Mouse (Mus musculus): ENCODE data around the gene Tas1r1. TPM values are rescaled to one million over a fixed set of nuclear protein-coding genes. Genes with fewer than 3 reads are reported as not detected.

The Tas1r1 gene
- under 1 TPM in 1 of 4 experiments, not detected in 3; 0.71 TPM for total RNA-seq (2022)

DNA sequence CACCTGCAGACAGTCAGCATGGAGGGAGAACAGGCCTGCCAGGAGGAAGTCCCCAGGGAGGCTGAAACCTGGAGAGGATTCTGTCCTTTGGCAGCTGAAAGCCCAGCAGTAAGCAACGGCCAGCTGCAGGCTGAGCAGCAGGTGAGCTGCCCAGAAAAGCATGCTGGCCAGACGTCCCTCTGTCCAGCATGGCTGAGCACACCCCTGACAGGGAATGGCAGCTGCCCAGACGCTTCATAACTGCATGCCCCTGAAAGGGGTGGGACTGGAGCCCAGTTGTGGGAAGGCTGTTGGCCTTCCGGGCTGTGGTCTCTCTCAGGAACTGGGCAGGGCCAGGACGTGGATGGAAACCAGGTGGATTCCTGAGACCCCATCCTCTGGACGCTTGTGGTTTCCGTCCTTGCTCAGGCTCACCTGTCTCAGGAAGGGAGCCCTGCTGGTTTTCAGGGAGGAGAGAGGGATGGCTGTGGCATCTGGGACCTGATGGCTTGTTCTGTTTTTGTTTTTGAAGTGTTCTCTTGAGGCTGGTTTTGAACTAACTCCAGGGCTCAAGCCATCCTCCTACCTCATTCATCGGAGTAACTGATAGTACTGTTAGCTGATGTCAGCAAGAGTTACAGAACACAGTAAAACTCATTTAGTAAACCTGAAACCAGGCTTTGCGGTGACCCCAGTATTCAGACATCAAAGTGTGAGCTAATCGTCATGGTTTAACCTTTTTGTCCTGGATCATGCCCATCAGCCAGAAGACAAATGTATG, at the start of gene Tas1r1:
Gene Tas1r1, minus strand, starts transcription at position 344 of the 760 bp plus-strand sequence.
- DNase-seq = no peak

DNA sequence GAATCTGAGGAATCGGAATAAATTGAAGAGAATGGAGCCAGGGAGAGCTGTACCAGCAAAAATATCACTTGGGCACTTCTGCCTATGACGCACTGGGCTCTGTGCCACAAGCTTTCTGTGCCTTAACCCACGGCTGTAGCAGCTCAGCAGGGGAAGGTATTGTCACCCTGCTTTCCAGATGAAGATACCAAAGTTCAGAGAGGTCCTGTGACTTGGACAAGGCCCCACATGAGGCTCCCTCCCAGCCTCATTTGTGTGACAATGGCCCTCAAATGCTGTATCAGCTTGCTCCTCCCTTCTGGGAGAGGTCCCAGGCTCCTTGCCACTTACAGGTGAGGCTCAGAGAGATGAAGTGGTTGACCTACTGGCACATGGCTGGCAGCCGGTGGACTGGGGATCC, 49.8 kb upstream of the Tas1r1 start:
- DNase-seq = no peak

DNA sequence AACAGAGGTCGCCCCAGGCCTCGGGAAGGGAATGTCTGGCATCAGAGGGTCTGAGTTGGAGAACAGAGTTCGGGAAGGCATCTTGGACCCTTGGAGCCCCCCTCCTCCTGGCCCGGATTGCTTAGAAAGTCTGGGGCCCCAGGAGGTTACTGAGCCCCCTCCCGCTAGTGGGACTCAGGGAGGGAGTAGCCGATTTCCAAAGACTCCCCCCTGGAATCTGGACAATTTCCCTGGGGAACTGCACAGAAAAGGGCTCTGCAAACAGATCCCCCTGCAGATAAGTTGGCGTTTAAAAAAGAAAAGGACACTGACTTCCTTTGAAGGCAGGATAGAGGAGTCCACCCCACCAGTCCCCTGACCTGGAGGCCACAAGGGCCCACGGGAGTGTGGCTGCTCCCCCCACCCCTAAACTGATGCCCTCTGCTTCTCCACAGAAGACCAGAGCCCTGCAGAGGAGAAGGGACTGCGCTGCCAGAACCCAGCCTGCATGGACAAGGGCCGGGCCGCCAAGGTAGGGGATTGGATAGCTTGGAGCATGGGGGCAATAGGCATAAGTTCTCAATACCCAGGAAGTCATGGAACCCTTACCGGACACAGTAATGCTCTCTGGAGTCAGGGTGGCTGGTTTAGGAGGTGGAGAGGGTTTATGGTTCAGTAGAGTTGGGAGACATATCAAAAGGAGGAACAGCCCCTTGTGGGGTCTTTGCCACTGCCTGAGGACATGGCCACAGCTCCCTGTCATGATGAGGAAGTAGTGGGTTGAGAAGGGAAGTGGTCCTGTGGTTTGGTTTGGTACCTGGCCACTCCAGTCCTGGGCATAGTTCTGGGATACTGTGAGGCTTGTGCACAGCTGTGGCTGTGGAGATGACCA, 49.1 kb upstream of the Tas1r1 start:
- no peak for DNase-seq

DNA sequence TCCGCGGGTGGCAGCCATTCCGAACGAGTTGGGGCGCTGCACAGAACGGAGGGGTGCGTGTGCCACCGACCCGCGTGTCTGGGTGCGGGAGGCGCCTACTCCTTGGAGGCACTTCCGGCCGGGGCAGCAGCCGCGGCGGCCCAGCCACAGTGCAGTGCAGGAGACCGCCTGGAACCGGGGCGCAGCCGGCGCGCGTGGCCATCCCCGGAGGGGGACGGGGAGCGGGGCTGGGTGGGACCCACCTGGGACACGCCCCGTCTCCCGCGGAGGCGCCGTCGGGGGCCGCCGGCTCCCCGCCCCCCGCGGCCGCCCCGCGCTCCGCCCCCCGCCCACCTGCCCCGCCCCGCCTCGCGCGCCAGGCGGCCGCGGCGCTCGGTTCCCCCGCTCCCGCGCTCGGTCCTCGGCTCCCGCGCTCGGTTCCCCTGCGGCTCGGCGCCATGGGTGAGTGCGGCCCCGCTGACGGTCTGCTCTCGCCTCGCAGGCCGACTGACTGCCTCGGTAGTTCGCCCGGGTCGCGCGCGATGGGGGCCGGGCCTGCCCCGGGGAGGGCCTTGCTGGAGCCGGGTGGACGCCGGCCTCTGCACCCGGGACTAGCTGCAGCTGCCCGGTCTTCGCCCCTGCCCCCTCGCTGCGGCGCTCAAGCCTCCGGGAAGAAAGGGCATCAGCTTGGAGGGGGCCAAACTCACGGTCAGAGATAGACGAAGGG, 48.3 kb upstream of the Tas1r1 start:
- no peak for DNase-seq

DNA sequence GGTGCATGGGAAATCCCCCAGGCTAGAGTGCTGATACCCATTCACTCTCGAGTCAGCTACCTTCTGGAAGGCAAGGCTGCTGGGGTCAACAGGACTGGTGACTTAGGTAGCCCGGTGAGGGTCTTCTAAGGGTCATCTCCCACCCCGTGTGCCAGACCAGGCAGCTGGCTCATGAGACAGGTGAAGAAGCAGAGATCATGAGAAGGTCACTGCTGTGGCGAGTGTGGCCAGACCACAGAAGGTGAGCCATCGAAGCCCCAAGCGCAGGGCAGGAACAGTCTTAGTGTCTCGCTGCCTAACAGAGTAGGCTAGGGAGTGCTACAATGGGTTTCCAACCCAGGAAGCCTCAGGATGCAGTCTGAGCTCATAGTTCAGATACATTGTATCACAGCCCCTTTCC, 46.2 kb upstream of the Tas1r1 start:
- DNase-seq = no peak

DNA sequence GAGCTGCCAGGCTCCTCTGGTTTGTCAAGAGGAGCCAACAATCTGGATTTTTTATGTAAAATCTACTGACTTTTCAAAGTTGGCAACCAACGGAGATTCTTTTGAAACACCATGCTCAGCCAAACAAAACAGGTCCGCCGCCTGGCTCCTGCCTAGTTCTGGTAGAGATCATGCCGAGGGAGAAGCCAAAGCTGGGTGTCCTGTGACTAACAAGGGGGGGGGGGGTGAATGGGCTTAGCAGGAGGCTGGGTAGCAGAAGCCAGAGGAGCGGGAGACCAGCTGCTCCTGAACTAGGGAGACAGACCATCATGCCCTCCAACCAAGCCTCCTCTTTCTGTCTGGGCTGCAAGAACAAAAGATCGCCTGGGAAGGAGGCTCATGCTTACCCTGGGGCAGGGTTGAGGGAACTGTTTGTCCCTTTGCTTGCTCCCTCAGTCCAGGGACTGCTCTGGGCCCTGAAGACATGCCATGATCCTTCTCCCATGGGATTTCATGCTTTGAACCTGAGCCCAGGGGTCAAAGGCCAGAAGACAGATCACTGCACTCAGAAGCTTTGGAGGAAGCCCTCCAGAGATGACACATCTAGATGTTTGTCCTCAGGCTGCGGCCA, 45.3 kb upstream of the Tas1r1 start:
- DNase-seq = no peak

DNA sequence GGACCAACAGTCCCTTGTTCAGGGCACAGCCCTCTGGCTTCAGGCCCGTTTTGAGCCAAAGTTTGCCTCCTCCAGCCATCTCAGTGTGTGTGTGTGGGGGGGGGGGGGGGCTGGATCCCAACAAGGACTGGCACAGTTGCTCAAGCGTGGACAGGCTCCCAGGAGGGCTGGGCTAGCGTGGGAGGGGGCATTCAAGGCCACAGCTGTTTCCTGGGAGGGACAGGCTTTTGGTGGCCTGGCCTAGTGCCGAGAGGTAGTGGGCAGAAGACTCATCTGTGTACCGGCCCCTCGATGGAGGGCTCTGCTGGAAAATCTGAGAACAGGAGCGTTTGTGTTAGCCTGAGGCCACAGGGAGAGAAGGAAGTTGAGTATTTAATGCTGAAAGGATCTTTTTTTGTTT, 41.6 kb upstream of the Tas1r1 start:
- DNase-seq = no peak

DNA sequence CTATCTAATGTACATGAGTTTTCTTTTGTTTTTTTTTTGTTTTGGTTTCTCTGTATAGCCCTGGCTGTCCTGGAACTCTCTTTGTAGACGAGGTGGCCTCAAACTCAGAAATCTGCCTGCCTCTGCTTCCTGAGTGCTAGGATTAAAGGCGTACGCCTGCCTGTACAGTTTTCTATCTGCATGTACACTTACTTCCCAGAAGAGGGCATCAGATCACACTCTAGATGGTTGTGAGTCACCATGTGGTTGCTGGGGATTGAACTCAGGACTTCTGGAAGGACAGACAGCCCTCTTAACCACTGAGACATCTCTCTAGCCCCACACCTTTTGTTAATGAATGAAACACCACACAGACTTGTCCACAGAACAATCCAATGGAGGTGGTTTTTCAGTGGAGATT, 40.9 kb upstream of the Tas1r1 start:
- no peak for DNase-seq

DNA sequence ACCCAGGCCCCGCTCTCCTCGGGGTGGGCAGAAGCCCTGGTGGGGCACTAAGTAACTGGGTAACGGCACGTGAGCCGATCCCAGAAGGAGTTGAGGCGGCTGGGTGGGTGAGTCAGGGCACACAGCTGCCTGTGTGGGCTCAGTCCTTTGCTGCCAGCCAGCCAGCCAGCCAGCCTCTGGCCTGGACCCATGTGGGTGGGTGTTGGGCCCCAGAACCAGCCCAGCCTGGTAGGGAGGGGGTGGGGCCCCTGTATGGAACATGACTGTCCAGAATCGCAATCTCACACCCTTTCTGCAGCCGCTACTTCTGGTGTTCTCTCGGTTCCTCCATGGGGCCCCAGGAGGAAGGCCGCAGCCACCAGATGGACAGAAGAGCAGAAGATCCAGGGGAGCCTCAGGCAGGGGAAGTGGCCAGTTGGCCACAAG, 39.8 kb upstream of the Tas1r1 start:
- DNase-seq = no peak

DNA sequence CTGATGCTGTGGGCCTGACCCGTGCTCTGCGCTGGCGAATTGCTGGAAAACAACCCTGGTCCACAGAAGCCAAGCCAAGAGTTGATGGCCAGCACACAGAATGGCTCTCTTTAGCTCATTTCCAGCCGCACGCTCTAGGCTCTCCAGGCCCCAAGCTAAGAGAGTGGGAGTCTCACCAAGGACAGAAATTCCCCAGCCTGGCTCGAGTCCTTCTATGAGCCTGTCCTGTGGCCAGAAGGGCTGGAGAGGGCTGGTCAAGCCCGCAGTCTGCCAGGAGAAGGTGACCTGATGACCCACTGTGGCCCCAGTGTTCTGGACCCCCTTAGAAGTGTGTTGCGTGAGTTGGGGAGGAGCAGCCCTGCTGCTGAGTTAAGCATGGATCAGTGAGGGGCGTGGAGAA, 38.8 kb upstream of the Tas1r1 start:
- DNase-seq = no peak

DNA sequence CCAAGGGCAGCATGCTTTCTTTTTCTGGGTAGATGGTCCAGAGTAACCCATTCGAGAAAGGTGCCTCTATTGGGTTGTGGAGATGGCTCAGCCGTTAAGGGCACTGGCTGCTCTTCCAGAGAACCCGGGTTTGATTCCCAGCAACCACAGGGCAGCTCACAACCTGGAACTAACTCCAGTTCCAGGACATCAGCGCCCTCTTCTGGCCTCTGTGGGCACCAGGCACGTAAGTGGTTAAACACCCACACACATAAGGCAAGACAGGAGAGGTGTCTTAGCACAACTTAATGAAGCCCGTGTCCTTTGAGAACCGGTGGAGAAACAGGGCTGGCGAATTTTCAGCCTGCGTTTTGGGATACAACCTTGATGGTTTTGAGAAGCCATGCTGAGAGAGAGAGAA, 36.2 kb upstream of the Tas1r1 start:
- DNase-seq = no peak

DNA sequence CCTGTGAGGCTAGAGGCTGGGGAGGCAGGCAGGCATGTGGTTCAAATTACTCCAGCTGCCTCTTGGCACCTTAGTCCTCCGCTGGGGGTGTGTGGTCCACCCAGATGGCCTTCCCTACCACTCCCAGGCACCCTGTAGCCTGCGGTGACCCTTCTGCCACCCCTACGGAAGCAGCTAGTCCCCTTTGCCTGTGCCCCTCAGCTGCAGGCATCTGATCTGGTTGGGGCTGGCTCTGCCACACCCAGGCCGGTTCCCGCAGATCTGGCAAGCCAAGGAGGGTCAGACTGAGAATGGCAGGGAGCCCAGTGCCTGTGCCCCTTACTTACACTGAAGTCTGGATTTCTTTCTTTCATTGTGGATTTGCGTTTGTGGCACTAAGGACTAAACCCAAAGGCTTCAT, 35.3 kb upstream of the Tas1r1 start:
- no peak for DNase-seq

DNA sequence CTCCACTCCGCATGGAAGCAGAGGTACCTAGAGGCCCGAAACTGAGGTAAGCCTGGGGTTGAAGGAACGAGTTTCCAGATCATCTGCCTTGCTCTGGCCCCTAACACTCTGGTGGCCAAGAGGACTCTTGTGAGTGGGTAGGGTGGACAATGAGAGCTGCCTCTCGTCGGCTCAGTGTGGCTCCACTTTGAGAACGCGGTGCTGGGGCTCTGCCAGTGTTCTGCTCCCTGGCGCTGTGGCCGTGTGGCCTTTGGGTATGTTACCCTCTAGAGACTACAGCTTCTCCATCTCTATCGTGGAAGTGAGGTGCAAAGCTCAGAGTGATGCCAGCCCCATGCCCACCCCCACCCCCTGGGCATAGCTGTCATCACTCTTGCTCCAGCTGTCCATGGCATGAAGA, 34.3 kb upstream of the Tas1r1 start:
- no peak for DNase-seq

DNA sequence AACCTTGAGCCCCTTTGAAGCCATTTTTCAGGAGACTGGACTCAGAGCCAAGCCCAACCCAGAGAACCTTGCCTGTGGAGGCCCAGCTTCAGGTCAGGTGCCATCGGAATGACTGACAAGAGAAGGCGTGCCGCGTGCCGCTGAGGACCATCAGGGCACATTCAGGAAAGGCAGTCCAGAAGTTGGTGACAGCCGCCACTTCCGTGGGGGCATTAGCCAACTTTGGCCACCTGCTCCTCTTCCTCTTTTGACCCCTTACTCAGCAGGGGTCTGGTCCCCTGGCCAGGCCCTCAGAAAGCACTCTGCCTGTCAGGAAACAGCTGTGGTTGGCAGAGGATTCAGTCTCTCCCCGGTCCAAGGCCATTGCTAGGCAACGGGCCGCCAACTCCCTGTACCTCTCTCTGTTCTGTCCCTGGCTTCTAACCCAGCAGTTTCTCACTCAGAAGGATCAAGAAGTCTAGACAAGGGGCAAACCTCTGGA, 33.8 kb upstream of the Tas1r1 start, which contains the start of gene Plekhg5:
Gene Plekhg5, plus strand, starts transcription at position 378 of the 481 bp plus-strand sequence.
- no peak for DNase-seq

DNA sequence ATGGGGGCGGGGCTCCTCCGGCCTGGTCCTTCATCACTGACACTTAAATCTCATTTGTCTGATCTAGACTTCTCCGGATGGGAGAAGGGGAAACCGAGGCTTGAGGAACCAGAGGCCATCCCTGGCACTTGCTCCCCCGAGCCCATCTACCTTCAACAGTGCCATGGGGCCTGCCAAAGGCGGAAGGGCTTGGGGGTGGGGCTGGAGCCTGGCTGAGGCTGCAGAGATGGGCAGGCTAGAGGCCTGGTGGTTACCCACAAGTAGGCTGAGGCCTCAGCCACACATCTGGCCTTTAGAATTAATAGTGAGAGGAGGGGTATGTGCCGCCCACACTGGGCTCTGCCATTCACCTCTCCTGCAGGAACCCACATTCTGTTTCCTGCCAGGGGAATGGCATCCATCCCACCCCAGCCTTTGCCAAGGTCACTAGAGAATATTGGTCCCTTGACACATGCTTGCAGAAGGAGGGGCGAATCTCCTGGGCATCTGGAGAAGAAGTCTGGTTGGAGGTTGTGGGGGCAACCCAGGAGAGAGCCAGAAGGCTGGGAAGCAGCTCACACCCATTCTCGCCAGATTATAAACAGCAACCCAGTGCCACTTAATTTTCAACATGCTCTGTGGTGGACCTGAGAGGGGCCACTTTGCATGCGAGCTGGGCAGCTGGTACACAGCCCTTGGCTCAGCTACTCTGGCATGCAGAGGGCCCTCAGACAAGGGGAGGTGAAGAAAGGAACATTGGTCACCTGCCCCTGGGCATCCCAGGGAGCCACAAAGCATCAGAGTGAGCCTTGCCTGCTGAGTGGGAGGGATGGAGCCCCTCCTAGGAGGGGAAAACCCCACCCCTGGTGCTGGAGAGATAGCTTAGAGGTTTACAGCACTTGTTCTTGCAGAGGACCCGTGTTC, 32.4 kb upstream of the Tas1r1 start:
- no peak for DNase-seq

DNA sequence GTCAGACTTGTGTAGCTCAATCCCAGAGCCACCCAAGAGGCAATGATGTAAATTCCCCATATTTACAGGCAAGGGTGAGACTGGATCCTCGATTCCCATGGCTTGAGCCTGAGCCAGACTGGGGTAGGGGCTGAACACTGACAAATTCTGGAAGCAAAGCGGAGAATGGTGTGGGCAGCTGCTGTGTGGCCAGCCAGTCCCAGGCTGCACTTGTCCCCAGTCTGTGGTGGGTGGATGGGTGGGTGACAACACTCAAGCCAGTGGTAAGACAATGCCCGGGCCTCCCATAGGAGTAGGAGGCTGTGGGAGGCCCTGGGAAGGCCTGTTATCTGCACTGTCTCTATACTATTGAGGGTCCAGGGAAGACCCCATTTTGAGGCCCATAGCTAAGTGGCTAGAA, 30.9 kb upstream of the Tas1r1 start:
- no peak for DNase-seq

DNA sequence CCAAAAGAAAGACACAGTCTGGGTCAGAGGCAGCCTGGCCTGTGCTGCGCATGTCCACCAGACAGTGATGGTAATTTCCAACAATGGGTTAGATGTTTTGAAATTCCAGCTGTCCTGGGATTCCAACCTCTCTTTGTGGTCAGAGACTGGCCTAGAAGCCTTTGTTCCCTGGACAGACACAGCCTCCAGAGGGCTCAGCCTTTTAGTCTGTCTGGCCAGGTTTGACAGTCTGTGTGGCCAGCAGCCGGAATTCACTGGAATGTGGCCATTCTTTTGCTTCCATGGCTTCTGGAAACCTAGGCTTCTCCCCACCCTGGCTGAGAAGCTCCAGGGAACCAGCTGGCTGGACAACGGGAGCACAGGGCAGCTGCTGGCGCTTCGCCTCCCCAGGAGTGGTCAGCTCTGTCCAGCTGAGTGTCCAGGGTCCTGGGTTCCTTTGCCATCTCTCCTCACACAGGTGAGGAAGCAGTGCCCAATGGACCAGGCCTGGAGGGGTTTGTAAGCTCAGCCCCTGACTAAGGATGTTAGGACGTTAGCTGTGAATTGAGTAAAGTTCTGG, 29.9 kb upstream of the Tas1r1 start:
- DNase-seq = no peak

DNA sequence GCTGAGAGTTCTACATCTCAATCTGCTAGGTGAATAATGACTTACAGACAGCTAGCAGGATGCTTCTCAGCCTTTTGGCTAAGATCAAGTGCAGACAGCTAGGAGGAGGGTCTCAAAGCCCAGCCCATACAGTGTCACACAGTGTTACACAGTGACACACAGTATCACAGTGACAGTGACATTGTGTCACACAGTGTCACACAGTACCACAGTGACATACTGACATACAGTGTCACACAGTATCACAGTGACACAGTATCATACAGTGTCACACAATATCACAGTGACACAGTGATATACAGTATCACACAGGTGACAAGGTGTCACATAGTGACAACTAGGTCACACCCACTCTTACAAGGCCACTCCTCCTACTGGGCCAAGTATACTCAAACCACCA, 28.9 kb upstream of the Tas1r1 start:
- DNase-seq = no peak

DNA sequence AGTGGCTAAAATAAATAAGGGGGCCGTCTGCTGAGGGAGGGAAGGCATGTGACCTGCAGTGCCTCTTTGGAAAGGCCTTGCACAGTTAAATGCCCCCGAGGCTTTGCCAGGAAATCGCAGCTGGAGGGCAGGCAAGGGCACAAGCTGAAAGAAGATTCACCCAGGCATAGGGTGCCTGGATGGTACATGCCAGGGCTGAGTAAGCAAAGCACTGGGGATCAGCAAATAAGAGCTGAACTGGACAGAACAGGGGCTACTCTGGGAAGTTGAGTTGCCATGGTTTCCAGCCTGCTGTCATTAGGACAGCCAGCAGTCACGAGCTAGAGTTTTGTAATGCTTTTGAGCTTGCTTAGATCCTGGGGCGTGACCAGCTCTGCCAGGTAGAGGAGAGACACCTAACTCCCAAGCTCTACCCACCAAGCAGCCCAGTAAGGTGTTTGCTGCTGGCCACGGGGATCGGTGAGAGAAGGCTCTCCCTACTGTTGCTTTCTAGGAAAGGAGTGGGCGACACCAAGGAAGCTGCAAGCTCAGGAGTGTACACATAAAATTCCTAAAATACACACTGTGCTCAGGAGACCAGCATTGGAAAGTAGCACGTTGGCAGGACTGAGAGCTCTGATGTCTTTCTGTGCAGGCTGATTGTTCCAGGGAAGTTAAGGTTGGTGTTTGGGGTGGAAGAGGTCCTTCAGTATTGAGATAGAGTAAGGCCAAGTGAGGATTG, 24.2 kb upstream of the Tas1r1 start:
- no peak for DNase-seq

DNA sequence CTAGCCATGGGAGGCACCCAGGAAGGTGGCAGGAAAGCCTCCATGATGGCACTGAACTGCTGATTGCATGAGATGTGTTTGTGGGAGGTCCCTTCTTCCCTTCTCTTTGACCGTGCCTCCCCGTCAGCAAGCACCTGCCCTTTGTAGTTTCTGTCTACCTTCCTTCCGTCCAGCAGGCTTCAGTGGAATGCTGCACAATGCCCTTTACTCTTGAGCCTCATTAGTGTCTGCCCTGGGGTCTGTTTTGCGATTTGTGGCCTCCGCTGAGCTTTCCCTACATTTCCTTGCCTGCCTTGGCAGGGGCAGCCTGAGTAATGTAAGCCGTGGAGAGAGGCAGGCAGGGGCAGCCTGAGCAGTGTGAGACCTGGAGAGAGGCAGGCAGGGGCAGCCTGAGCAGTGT, 6.2 kb upstream of the Tas1r1 start:
- DNase-seq = no peak
